Mouse (Mus musculus) testis, adult 2 months (tissue): Measurements from ENCODE around the gene Krtap4-16.
"Not testable (repeated sequence)": the region's sequence is repeated elsewhere in the genome, so short reads cannot be mapped to it uniquely, and the experiment has no call there.

Experiments
- CTCF ChIP-seq: fragments of 200-500 bp; IDR thresholded peaks from 2 replicates; pipeline ENCODE4 v1.5.1; 2012; ENCODE audit warnings: low read depth, mild to moderate bottlenecking, inconsistent platforms, low read length, moderate library complexity; ENCODE audit not compliant: control insufficient read depth, insufficient read depth, insufficient replicate concordance
- POLR2A ChIP-seq: fragments of 200-500 bp; IDR thresholded peaks from 2 replicates; pipeline ENCODE4 v1.6.1; 2012; ENCODE audit warnings: low read depth, mild to moderate bottlenecking, inconsistent platforms, low read length, moderate library complexity; ENCODE audit not compliant: control insufficient read depth

GRCm38 (mm10) chr11:99809792-99810191, 41.6 kb downstream of the Krtap4-16 start, which contains the start of gene Krtap4-13:
- TF ChIP-seq POLR2A, CTCF: not testable (repeated sequence)
